Mouse (Mus musculus) heart, postnatal 0 days (tissue): ENCODE data around the gene Tax1bp3.

Experiments
- CTCF ChIP-seq: IDR thresholded peaks from 2 replicates; pipeline ENCODE4 v1.5.1; 2016; ENCODE audit warnings: antibody characterized with exemption, control low read depth, low read depth
- EP300 ChIP-seq: IDR thresholded peaks from 2 replicates; pipeline ENCODE4 v1.6.1; 2016; ENCODE audit warnings: antibody characterized with exemption, low read depth

GRCm38 (mm10) chr11:73168071-73168470 lies 8.8 kb upstream of the Tax1bp3 start:
- TF ChIP-seq CTCF (no peak), EP300 (no peak)
